Mouse (Mus musculus) thymus, postnatal 0 days (tissue): ENCODE results near the gene D7Ertd443e. TPM values are rescaled to one million over a fixed set of nuclear protein-coding genes. Genes with fewer than 3 reads are reported as not detected.

ENCODE experiments used
- DNase-seq: peaks from one replicate; pipeline ENCODE4 v3.0.0-alpha.2; 2015; ENCODE audit warnings: low spot score
- polyA plus RNA-seq: library from polyadenylated mRNA; unstranded; fragments of >200 nt; fragmentation: Nextera tagmentation; extraction: Ambion mirVana; gene quantifications from 2 replicates; pipeline ENCODE4 v1.2.1, GENCODE M21; 2015

Gene D7Ertd443e
- polyA plus RNA-seq, 1 experiment from 2014 or later, result 0.17 TPM

- DNase-seq, result no peak
These were observed 95.7 kb downstream of the D7Ertd443e start for GRCm38 (mm10) chr7:134289611-134290301.

- no peak for DNase-seq
These were observed 96.3 kb downstream of the D7Ertd443e start for GRCm38 (mm10) chr7:134289126-134289525.

GRCm38 (mm10) chr7:134287570-134288222, 97.8 kb downstream of the D7Ertd443e start:
- DNase-seq, result no peak

- no peak for DNase-seq
These were observed 112.5 kb downstream of the D7Ertd443e start for GRCm38 (mm10) chr7:134272956-134273355.

- DNase-seq, result no peak
These were observed 113.0 kb downstream of the D7Ertd443e start for GRCm38 (mm10) chr7:134272421-134272820.

GRCm38 (mm10) chr7:134265783-134266182, 119.7 kb downstream of the D7Ertd443e start:
- DNase-seq, result no peak

- DNase-seq, result peak; percentile 73
These were observed 122.1 kb downstream of the D7Ertd443e start for GRCm38 (mm10) chr7:134263146-134263906.

GRCm38 (mm10) chr7:134261003-134261701, 124.3 kb downstream of the D7Ertd443e start:
- no peak for DNase-seq

GRCm38 (mm10) chr7:134250273-134250870, 135.1 kb downstream of the D7Ertd443e start:
- DNase-seq, result no peak

GRCm38 (mm10) chr7:134248041-134248440, 137.4 kb downstream of the D7Ertd443e start:
- DNase-seq, result no peak

GRCm38 (mm10) chr7:134246624-134247023, 138.8 kb downstream of the D7Ertd443e start:
- no peak for DNase-seq

- DNase-seq, result no peak
These were observed 142.7 kb downstream of the D7Ertd443e start for GRCm38 (mm10) chr7:134242773-134243172.

GRCm38 (mm10) chr7:134241212-134241611, 144.2 kb downstream of the D7Ertd443e start:
- DNase-seq, result no peak

GRCm38 (mm10) chr7:134240579-134240978, 144.9 kb downstream of the D7Ertd443e start:
- no peak for DNase-seq

- no peak for DNase-seq
These were observed 146.6 kb downstream of the D7Ertd443e start for GRCm38 (mm10) chr7:134238863-134239262.

GRCm38 (mm10) chr7:134237356-134237755, 148.1 kb downstream of the D7Ertd443e start:
- DNase-seq, result no peak

GRCm38 (mm10) chr7:134236727-134237126, 148.7 kb downstream of the D7Ertd443e start:
- no peak for DNase-seq

GRCm38 (mm10) chr7:134235552-134235951, 149.9 kb downstream of the D7Ertd443e start:
- DNase-seq, result no peak

GRCm38 (mm10) chr7:134231378-134232346, 153.8 kb downstream of the D7Ertd443e start, which contains the start of gene Adam12:
Gene Adam12, minus strand, starts transcription at chr7:134232146.
- DNase-seq, result peak; percentile 70

- DNase-seq, result no peak
These were observed 154.8 kb downstream of the D7Ertd443e start for GRCm38 (mm10) chr7:134230708-134231107.
